Mouse (Mus musculus) telencephalon, adult 2 months (tissue): Measurements from ENCODE around the gene Ralgapa1.
A peak's percentile ranks its signal among the peaks of the same experiment; 100 is the strongest.

Experiments
- DNase-seq: peaks from one replicate; pipeline ENCODE4 v3.0.0-alpha.2; 2011; ENCODE audit warnings: low read depth, low spot score

The Ralgapa1 gene

GRCm38 (mm10) chr12:55820661-55821314, at the start of gene Ralgapa1:
TSS of gene Ralgapa1 (minus strand) at chr12:55821167.
- peak; percentile 86 for DNase-seq

- DNase-seq: no peak
Measured at GRCm38 (mm10) chr12:55869622-55870322, 48.8 kb upstream of the Ralgapa1 start.

GRCm38 (mm10) chr12:55867738-55868137, 46.8 kb upstream of the Ralgapa1 start:
- DNase-seq: no peak

GRCm38 (mm10) chr12:55860631-55861030, 39.7 kb upstream of the Ralgapa1 start:
- no peak for DNase-seq

GRCm38 (mm10) chr12:55859409-55860349, 38.7 kb upstream of the Ralgapa1 start:
- no peak for DNase-seq

GRCm38 (mm10) chr12:55850650-55851049, 29.7 kb upstream of the Ralgapa1 start:
- no peak for DNase-seq

GRCm38 (mm10) chr12:55847851-55848250, 26.9 kb upstream of the Ralgapa1 start:
- no peak for DNase-seq

- DNase-seq: no peak
Measured at GRCm38 (mm10) chr12:55846741-55847140, 25.8 kb upstream of the Ralgapa1 start.

- DNase-seq: no peak
Measured at GRCm38 (mm10) chr12:55837495-55837894, 16.5 kb upstream of the Ralgapa1 start.

GRCm38 (mm10) chr12:55836199-55836951, 15.4 kb upstream of the Ralgapa1 start, which contains the start of gene Brms1l:
TSS of gene Brms1l (plus strand) at chr12:55836324.
- DNase-seq: peak; percentile 99

GRCm38 (mm10) chr12:55835857-55836198, 14.9 kb upstream of the Ralgapa1 start:
- no peak for DNase-seq

- DNase-seq: no peak
Measured at GRCm38 (mm10) chr12:55834891-55835290, 13.9 kb upstream of the Ralgapa1 start.

- no peak for DNase-seq
Measured at GRCm38 (mm10) chr12:55833906-55834625, 13.1 kb upstream of the Ralgapa1 start.

- no peak for DNase-seq
Measured at GRCm38 (mm10) chr12:55832961-55833360, 12.0 kb upstream of the Ralgapa1 start.

GRCm38 (mm10) chr12:55831101-55831500, 10.1 kb upstream of the Ralgapa1 start:
- peak; percentile 48 for DNase-seq

GRCm38 (mm10) chr12:55825537-55825936, 4.6 kb upstream of the Ralgapa1 start:
- DNase-seq: no peak

- no peak for DNase-seq
Measured at GRCm38 (mm10) chr12:55824027-55824426, 3.1 kb upstream of the Ralgapa1 start.

- peak; percentile 17 for DNase-seq
Measured at GRCm38 (mm10) chr12:55820119-55820660, 777 bp downstream of the Ralgapa1 start.

GRCm38 (mm10) chr12:55816488-55816887, 4.5 kb downstream of the Ralgapa1 start:
- DNase-seq: no peak

- peak; percentile 12 for DNase-seq
Measured at GRCm38 (mm10) chr12:55805035-55805434, 15.9 kb downstream of the Ralgapa1 start.
